Mouse (Mus musculus): Measurements from ENCODE around the gene Olfr376. TPM values are rescaled to one million over a fixed set of nuclear protein-coding genes. Genes with fewer than 3 reads are reported as not detected.

Olfr376 gene
- polyA plus RNA-seq, 1 experiment from 2014 or later = not detected

Other genes with a start within 250 kb of the Olfr376 start
- gene Haspin, start 233.0 kb upstream of the Olfr376 start, polyA plus RNA-seq (2015; fragmentation: Nextera tagmentation; extraction: Ambion mirVana) = 11.8 and 12.8 TPM in 2 replicates
- gene P2rx5, start 210.8 kb upstream of the Olfr376 start, polyA plus RNA-seq (2015; fragmentation: Nextera tagmentation; extraction: Ambion mirVana) = 0.15 and 0.20 TPM in 2 replicates
- gene Emc6, start 194.2 kb upstream of the Olfr376 start, polyA plus RNA-seq (2015; fragmentation: Nextera tagmentation; extraction: Ambion mirVana) = 73.0 and 73.6 TPM in 2 replicates
- gene Tax1bp3, start 194.2 kb upstream of the Olfr376 start, polyA plus RNA-seq (2015; fragmentation: Nextera tagmentation; extraction: Ambion mirVana) = 29.6 and 32.7 TPM in 2 replicates
- 7.1 and 7.8 TPM in 2 replicates for gene Ctns, start 172.2 kb upstream of the Olfr376 start, polyA plus RNA-seq (2015; fragmentation: Nextera tagmentation; extraction: Ambion mirVana)
- 2.8 and 3.0 TPM in 2 replicates for gene Shpk, start 171.8 kb upstream of the Olfr376 start, polyA plus RNA-seq (2015; fragmentation: Nextera tagmentation; extraction: Ambion mirVana)
- 0.23 and 0.35 TPM in 2 replicates for gene Trpv1, start 137.0 kb upstream of the Olfr376 start, polyA plus RNA-seq (2015; fragmentation: Nextera tagmentation; extraction: Ambion mirVana)
- 0.02 TPM in 2 replicates for gene Trpv3, start 103.9 kb upstream of the Olfr376 start, polyA plus RNA-seq (2015; fragmentation: Nextera tagmentation; extraction: Ambion mirVana)
- gene Aspa, start 41.6 kb upstream of the Olfr376 start, polyA plus RNA-seq (2015; fragmentation: Nextera tagmentation; extraction: Ambion mirVana) = 2.6 and 3.5 TPM in 2 replicates
- gene Gm49340, start 41.5 kb upstream of the Olfr376 start, polyA plus RNA-seq (2015; fragmentation: Nextera tagmentation; extraction: Ambion mirVana) = 0.13 TPM in 1 of 2 replicates, not detected in the other
- 2.5 and 2.8 TPM in 2 replicates for gene Spata22, start 41.5 kb upstream of the Olfr376 start, polyA plus RNA-seq (2015; fragmentation: Nextera tagmentation; extraction: Ambion mirVana)
- gene Olfr20, start 20.5 kb upstream of the Olfr376 start, polyA plus RNA-seq (2015; fragmentation: Nextera tagmentation; extraction: Ambion mirVana) = 0.25 TPM in 1 of 2 replicates, not detected in the other
- not detected in 2 replicates for gene Olfr1, start 28.4 kb downstream of the Olfr376 start, polyA plus RNA-seq (2015; fragmentation: Nextera tagmentation; extraction: Ambion mirVana)
- gene Olfr378, start 57.2 kb downstream of the Olfr376 start, polyA plus RNA-seq (2015; fragmentation: Nextera tagmentation; extraction: Ambion mirVana) = not detected in 2 replicates
- gene Olfr380, start 86.3 kb downstream of the Olfr376 start, polyA plus RNA-seq (2015; fragmentation: Nextera tagmentation; extraction: Ambion mirVana) = not detected in 2 replicates
- not detected in 2 replicates for gene Olfr381, start 120.4 kb downstream of the Olfr376 start, polyA plus RNA-seq (2015; fragmentation: Nextera tagmentation; extraction: Ambion mirVana)
- not detected in 2 replicates for gene Olfr382, start 146.0 kb downstream of the Olfr376 start, polyA plus RNA-seq (2015; fragmentation: Nextera tagmentation; extraction: Ambion mirVana)
- not detected in 2 replicates for gene Olfr385, start 221.8 kb downstream of the Olfr376 start, polyA plus RNA-seq (2015; fragmentation: Nextera tagmentation; extraction: Ambion mirVana)
- not detected in 2 replicates for gene Olfr384, start 227.3 kb downstream of the Olfr376 start, polyA plus RNA-seq (2015; fragmentation: Nextera tagmentation; extraction: Ambion mirVana)

Data from liver, embryonic 15.5 days (tissue).